Mouse (Mus musculus) kidney, embryonic 16.5 days (tissue): ENCODE data around the gene Plekhg6. TPM values are rescaled to one million over a fixed set of nuclear protein-coding genes. Genes with fewer than 3 reads are reported as not detected.

ENCODE experiments used
- ATAC-seq: fragments of 200-750 bp; cut with Nextera tagmentation; 2 replicates; pipeline ENCODE4 v1.8.0; 2017; ENCODE audit warnings: moderate TSS enrichment; ENCODE audit not compliant: low FRiP score, low TSS enrichment
- H3K27ac ChIP-seq: fragments of 300-500 bp; sonication (generic); 2 replicates; pipeline ENCODE4 v1.5.1; 2014; ENCODE audit warnings: low read length
- H3K27me3 ChIP-seq: fragments of 300-500 bp; sonication (generic); 2 replicates; pipeline ENCODE4 v1.6.1; 2014; ENCODE audit warnings: low read length, control low read depth, mixed read lengths; ENCODE audit not compliant: insufficient read depth
- H3K36me3 ChIP-seq: fragments of 300-500 bp; sonication (generic); 2 replicates; pipeline ENCODE4 v1.6.1; 2014; ENCODE audit warnings: low read length, control low read depth, mixed read lengths; ENCODE audit not compliant: insufficient read depth
- H3K4me1 ChIP-seq: fragments of 300-500 bp; sonication (generic); 2 replicates; pipeline ENCODE4 v1.6.1; 2014; ENCODE audit warnings: low read length, control low read depth, mixed read lengths; ENCODE audit not compliant: insufficient read depth
- H3K4me2 ChIP-seq: fragments of 300-500 bp; sonication (generic); replicated peaks from 2 replicates; pipeline ENCODE4 v1.6.1; 2014; ENCODE audit warnings: low read depth, low read length
- H3K4me3 ChIP-seq: fragments of 300-500 bp; sonication (generic); 2 replicates; pipeline ENCODE4 v1.5.1; 2014; ENCODE audit warnings: mild to moderate bottlenecking, low read length
- H3K9ac ChIP-seq: fragments of 300-500 bp; sonication (generic); replicated peaks from 2 replicates; pipeline ENCODE4 v1.6.1; 2014; ENCODE audit warnings: low read length
- H3K9me3 ChIP-seq: fragments of 300-500 bp; sonication (generic); 2 replicates; pipeline ENCODE4 v1.6.1; 2016; ENCODE audit warnings: low read length, control low read depth
- WGBS: fragments of 180-500 bp; shearing (Covaris S2); extraction: QIAGEN DNeasy Blood & Tissue Kit; methylation state at CpG from one replicate; pipeline ENCODE4 v1.1.7; 2014; 5-methylcytosine and 5-hydroxymethylcytosine counted together
- polyA plus RNA-seq: library from polyadenylated mRNA; unstranded; fragments of >200 nt; fragmentation: Nextera tagmentation; extraction: Ambion mirVana; gene quantifications from 2 replicates; pipeline ENCODE4 v1.2.1, GENCODE M21; 2015

The Plekhg6 gene
- polyA plus RNA-seq, 1 experiment from 2014 or later, result 4.9 TPM

DNA sequence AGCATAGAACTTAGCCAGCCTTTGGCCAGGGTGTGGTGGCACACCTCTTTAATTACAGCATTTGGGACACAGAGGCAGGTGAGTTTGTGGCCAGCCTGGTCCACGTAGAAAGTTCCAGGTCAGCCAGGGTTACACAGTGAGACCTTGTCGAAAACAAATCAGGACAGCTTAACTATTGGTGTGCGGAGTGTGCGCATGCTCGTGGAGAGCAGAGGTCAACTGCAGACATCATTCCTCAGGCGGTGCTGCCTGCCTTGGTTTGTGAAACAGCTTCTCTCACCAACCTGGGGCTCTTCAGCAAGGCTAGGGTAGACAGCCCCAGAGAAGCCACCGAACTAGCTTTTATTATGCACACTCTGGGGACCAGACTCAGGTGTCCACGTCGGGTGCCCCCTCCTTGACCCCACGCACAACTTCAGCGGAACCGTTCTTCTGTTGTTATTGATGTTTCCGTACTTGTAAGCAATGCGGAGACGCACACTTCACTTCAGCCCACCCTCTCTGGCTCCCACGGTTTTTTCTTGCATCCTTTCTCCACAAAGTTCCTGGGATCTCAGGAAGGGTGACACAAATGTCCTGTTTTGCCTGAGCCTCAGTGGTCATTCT lies 40.0 kb upstream of the Plekhg6 start:
- Histone ChIP-seq H3K27ac (no peak overlapping the region), H3K27me3 (0 out of 2 replicates have a peak, but pooled peaks cover 3% of the 10 kb centered on the region), H3K4me3 (no peak overlapping the region), H3K4me1 (peaks cover 19% of the 10 kb centered on the region), H3K9me3 (no peaks in the 10 kb centered on the region), H3K9ac (no peak overlapping the region), H3K36me3 (no peaks in the 10 kb centered on the region), H3K4me2 (no peak overlapping the region)
- WGBS, result 50% methylated on average over 16 of the region's 16 CpGs
- ATAC-seq, result no peak

- Histone ChIP-seq H3K4me2 (no peak overlapping the region), H3K27ac (no peak overlapping the region), H3K9ac (no peak overlapping the region), H3K9me3 (no peaks in the 10 kb centered on the region), H3K36me3 (no peaks in the 10 kb centered on the region), H3K4me1 (peaks cover 16% of the 10 kb centered on the region), H3K27me3 (0 out of 2 replicates have a peak, but pooled peaks cover 3% of the 10 kb centered on the region), H3K4me3 (no peak overlapping the region)
- peak; percentile 47; the same call in 1 of the 2 replicates for ATAC-seq
- WGBS, result 10% methylated on average over 9 of the region's 9 CpGs
Measured at GRCm38 (mm10) chr6:125418744-125419143, 38.2 kb upstream of the Plekhg6 start.

DNA sequence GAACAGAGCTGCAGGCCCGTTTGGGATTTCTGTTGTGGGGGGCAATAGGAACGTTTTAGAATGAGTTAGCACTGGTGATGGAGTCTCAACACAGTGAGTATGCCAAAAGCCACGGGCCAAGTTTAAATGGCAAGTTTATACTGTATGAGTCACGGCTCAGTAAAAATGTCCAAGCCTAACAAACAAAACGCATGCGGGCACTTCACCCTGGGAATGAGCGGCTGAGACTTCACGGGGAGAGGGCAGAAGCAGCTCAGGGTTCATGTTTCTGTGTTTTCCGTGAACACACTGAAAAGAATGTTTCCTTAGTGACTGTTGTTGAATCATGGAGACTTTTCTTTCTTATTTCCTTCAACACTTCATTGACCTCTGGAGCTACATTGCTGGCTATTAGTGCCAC lies 32.7 kb upstream of the Plekhg6 start:
- H3K4me3 ChIP-seq, result no peak overlapping the region
- H3K4me2 ChIP-seq, result no peak overlapping the region
- no peak overlapping the region for H3K9ac ChIP-seq
- H3K27ac ChIP-seq, result no peak overlapping the region
- H3K36me3 ChIP-seq, result no peaks in the 10 kb centered on the region
- peaks cover 7% of the 10 kb centered on the region; the same call in 1 of the 2 replicates for H3K4me1 ChIP-seq
- no peaks in the 10 kb centered on the region; the same call in 1 of the 2 replicates for H3K9me3 ChIP-seq
- 44% methylated on average over 9 of the region's 9 CpGs for WGBS
- H3K27me3 ChIP-seq, result 0 out of 2 replicates have a peak, but pooled peaks cover 3% of the 10 kb centered on the region
- no peak for ATAC-seq

DNA sequence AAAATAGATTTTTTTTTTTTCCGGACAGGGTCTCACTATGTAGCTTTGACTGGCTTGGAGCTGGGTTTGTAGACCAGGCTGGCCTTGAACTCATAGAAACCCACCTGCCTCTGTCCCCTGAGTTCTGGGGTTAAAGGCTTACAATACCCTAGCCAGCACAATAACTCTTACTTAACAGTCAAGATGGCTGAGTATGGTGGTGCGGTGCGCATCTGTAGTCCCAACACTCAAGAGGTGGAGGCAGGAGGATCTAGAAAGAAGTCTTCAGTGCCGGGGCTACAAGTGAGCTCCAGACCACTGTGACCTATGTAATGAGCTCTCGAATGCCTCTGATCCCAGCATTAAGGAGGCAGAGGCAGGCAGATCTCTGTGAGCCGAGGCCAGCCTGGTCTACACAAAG lies 31.1 kb upstream of the Plekhg6 start:
- 95% methylated on average over 6 of the region's 6 CpGs for WGBS
- H3K9ac ChIP-seq, result no peak overlapping the region
- H3K27ac ChIP-seq, result no peak overlapping the region
- H3K4me2 ChIP-seq, result no peak overlapping the region
- H3K36me3 ChIP-seq, result no peaks in the 10 kb centered on the region
- ATAC-seq, result no peak
- peaks cover 7% of the 10 kb centered on the region; the same call in 1 of the 2 replicates for H3K4me1 ChIP-seq
- H3K9me3 ChIP-seq, result no peaks in the 10 kb centered on the region; the same call in 1 of the 2 replicates
- no peak overlapping the region for H3K4me3 ChIP-seq
- H3K27me3 ChIP-seq, result no peaks in the 10 kb centered on the region

DNA sequence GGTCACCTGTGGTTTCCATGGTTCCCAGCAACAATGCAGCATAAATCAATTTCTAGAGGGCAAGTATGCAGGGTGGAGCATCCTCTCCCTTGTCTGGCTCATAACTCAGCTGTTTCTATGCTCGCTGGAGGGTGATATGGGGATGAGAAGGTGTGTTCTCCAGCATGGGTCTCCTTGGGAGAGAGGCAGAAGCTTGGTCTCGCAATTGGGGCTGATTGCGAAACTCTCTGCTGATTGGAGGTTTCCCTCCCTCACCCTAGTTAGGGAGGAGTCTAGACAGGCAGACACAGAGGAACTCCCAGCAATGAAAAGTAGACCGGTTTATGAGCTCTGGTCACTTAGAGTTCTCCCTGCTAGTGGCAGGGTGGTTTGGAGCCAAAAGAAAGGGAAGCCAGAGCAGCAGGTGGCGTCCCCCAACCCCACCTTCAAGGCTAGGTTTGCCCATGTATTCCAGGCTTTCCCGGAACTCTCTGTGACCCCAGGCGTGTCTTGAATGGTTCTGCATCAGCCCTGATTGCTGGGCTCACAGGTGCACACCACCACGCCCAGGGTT lies 30.5 kb upstream of the Plekhg6 start:
- no peaks in the 10 kb centered on the region; the same call in 1 of the 2 replicates for H3K9me3 ChIP-seq
- H3K4me2 ChIP-seq, result no peak overlapping the region
- 51% methylated on average over 8 of the region's 8 CpGs for WGBS
- H3K4me1 ChIP-seq, result peaks cover 7% of the 10 kb centered on the region; the same call in 1 of the 2 replicates
- ATAC-seq, result no peak
- H3K9ac ChIP-seq, result no peak overlapping the region
- H3K27me3 ChIP-seq, result no peaks in the 10 kb centered on the region
- H3K4me3 ChIP-seq, result no peak overlapping the region
- H3K27ac ChIP-seq, result no peak overlapping the region
- no peaks in the 10 kb centered on the region for H3K36me3 ChIP-seq

- Histone ChIP-seq H3K27ac (no peak overlapping the region), H3K4me3 (no peak overlapping the region), H3K4me2 (no peak overlapping the region), H3K9ac (no peak overlapping the region), H3K4me1 (peaks cover 7% of the 10 kb centered on the region; the same call in 1 of the 2 replicates), H3K27me3 (no peaks in the 10 kb centered on the region), H3K36me3 (no peaks in the 10 kb centered on the region), H3K9me3 (no peaks in the 10 kb centered on the region; the same call in 1 of the 2 replicates)
- no peak for ATAC-seq
- WGBS, result 54% methylated on average over 11 of the region's 11 CpGs
Measured at GRCm38 (mm10) chr6:125410551-125410950, 30.0 kb upstream of the Plekhg6 start.

DNA sequence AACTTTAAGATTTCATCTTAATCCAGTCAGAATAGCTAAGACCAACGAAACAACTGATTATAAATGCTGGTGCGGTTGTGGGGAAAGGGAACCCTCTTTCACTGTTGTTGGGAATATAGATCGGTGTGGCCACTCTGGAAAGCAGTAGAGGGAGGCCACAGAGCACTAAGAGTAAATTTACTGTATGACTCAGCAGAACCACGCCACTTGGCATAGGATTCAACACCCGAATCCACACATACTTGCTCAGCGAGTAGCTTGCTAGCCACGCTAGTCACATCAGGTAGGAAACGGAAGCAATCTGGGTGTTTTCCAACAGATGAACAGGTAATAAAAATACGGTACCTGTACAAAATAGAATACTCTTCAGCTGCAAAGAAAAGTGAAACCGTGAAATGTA lies 27.1 kb upstream of the Plekhg6 start:
- no peaks in the 10 kb centered on the region for H3K27me3 ChIP-seq
- H3K4me3 ChIP-seq, result no peak overlapping the region
- no peak for ATAC-seq
- H3K4me2 ChIP-seq, result no peak overlapping the region
- H3K27ac ChIP-seq, result no peak overlapping the region
- no peaks in the 10 kb centered on the region; the same call in 1 of the 2 replicates for H3K9me3 ChIP-seq
- peaks cover 3% of the 10 kb centered on the region; the same call in 1 of the 2 replicates for H3K4me1 ChIP-seq
- WGBS, result 89% methylated on average over 10 of the region's 10 CpGs
- H3K9ac ChIP-seq, result no peak overlapping the region
- H3K36me3 ChIP-seq, result no peaks in the 10 kb centered on the region

- no peak overlapping the region for H3K9ac ChIP-seq
- H3K36me3 ChIP-seq, result no peaks in the 10 kb centered on the region
- H3K4me3 ChIP-seq, result no peak overlapping the region
- no peak for ATAC-seq
- H3K4me1 ChIP-seq, result peaks cover 3% of the 10 kb centered on the region; the same call in 1 of the 2 replicates
- H3K27me3 ChIP-seq, result no peaks in the 10 kb centered on the region
- H3K9me3 ChIP-seq, result no peaks in the 10 kb centered on the region; the same call in 1 of the 2 replicates
- 79% methylated on average over 7 of the region's 7 CpGs for WGBS
- H3K27ac ChIP-seq, result no peak overlapping the region
- no peak overlapping the region for H3K4me2 ChIP-seq
Measured at GRCm38 (mm10) chr6:125407224-125407623, 26.6 kb upstream of the Plekhg6 start.

- H3K27ac ChIP-seq, result no peak overlapping the region
- H3K36me3 ChIP-seq, result no peaks in the 10 kb centered on the region
- H3K4me3 ChIP-seq, result no peak overlapping the region
- WGBS, result 68% methylated on average over 14 of the region's 14 CpGs
- H3K9ac ChIP-seq, result no peak overlapping the region
- peaks cover under 1% of the 10 kb centered on the region; the same call in 1 of the 2 replicates for H3K4me1 ChIP-seq
- no peaks in the 10 kb centered on the region for H3K27me3 ChIP-seq
- ATAC-seq, result no peak
- H3K9me3 ChIP-seq, result no peaks in the 10 kb centered on the region; the same call in 1 of the 2 replicates
- no peak overlapping the region for H3K4me2 ChIP-seq
Measured at GRCm38 (mm10) chr6:125405461-125406382, 25.1 kb upstream of the Plekhg6 start.
